Mouse (Mus musculus): ENCODE data around the gene D6Ertd527e. TPM values are rescaled to one million over a fixed set of nuclear protein-coding genes. Genes with fewer than 3 reads are reported as not detected.

The D6Ertd527e gene
- total RNA-seq, 1 experiment from 2014 or later = 0.48 TPM

DNA sequence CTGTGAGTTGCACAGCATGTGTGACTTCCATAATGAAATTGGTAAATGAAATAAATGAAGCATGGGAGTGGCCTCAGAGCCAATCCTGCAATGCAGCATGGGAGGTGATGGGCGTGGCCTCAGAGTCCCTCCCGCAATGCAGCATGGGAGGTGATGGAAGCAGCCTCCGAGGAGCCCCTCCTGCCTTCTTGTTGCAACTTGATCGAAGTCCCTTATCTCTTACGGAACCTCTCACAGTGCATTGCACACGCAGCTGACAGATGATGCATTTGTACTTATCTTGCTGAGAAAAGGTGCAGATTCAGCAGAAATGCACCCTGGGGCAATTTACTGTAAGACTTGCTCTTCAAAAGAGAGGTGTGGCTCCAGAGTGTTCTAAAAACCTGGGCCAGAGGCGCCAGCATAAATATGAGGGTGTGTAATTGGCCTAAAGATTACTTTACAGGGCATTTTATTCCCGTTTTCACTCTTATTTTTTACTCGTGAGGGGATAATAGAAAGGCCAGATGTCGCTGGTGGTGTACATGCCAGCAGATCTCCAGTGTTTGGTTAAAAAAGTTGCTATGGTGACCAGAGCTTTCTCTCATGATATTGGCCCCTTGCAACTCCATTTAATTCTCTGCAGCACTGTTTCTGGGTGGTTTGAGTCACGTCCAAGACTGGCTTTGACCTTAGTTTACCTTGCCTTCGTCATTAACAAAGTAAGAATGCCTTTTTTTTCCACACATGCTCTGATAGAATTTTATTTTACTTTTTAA, 35.4 kb downstream of the D6Ertd527e start:
- ATAC-seq (replicated peaks; ENCODE audit: insufficient number of reproducible peaks, low FRiP score, low TSS enrichment, poor library complexity, severe bottlenecking) = no peak

- no peak for ATAC-seq (replicated peaks; ENCODE audit: insufficient number of reproducible peaks, low FRiP score, low TSS enrichment, poor library complexity, severe bottlenecking)
Measured at GRCm38 (mm10) chr6:87142239-87142638, 37.7 kb downstream of the D6Ertd527e start.

GRCm38 (mm10) chr6:87143594-87143993, 39.0 kb downstream of the D6Ertd527e start:
- ATAC-seq (replicated peaks; ENCODE audit: insufficient number of reproducible peaks, low FRiP score, low TSS enrichment, poor library complexity, severe bottlenecking) = no peak

GRCm38 (mm10) chr6:87147921-87148320, 43.4 kb downstream of the D6Ertd527e start:
- no peak for ATAC-seq (replicated peaks; ENCODE audit: insufficient number of reproducible peaks, low FRiP score, low TSS enrichment, poor library complexity, severe bottlenecking)

DNA sequence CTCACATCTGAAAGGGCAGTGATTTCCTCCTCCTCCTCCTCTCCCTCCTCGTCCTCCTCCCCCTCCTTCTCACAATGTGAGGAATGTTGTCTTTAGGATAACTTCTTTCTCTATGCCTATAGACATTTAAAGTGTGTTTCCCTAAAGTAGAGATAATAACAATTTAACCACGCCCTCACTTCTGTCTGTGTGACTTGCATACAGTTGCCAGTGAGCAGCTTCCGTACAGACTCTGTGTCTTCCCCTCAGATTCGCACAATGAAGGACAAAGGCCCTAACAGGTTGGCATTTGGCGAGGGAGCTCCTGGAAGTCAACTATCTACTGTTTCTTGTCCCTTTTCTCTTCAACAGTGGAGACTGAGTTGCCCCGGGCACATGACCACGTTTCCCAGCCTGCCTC, 45.9 kb downstream of the D6Ertd527e start:
- no peak for ATAC-seq (replicated peaks; ENCODE audit: insufficient number of reproducible peaks, low FRiP score, low TSS enrichment, poor library complexity, severe bottlenecking)

GRCm38 (mm10) chr6:87151427-87151826, 46.9 kb downstream of the D6Ertd527e start:
- no peak for ATAC-seq (replicated peaks; ENCODE audit: insufficient number of reproducible peaks, low FRiP score, low TSS enrichment, poor library complexity, severe bottlenecking)

DNA sequence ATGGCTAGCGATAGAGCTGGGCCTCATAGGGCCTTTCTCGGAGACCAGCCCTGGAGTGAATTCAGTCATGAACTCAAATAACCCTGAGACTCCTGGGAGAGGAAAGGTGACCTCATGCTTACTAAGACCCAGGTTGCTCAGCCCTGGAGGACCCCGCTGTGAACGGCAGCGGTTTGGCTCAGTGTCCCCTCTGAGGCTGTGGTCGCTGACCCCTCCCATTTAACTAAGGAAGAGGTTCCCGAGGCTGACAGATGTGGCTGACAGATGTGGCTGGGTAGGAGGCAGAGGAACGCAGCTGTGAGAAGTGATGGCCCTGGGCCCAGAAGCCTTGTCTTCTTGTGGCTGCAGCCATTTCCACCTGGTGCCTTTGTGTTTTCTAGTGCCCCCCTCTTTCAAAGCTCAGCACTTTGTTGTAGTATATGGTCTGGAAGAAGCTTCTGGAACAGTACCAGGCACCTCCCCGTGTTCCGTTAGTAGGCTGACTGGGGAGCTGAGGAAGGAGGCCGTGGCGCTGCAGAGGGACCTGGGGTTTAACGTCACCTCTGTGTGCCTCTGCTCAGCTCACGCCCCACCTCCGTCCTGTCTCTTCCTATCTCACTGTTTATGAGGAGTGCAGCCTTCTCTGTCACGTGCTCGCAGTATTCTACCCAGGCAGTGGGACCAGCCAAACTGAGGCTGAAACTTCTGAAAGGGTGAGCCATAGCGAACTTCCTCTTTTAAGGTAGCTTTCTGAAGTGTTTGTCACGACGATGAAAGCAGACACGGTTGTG, 48.1 kb downstream of the D6Ertd527e start:
- ATAC-seq (replicated peaks; ENCODE audit: insufficient number of reproducible peaks, low FRiP score, low TSS enrichment, poor library complexity, severe bottlenecking) = peak; percentile 84

DNA sequence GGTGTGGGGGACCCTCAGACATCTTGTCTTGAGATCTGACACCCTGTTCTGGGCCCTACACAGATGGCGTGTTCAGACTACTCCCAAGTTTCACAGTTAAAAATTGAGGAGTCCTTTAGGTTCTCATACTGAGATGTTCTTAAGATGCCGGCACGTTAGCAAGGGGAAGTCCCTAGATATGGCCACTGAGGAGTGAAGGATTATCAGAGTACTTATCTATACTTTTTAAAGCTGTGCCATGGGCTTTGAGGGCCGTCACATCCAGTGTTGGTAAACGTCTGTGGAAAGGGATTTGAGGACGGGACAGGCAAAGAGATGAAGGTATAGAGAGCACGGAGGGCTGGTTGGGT, 48.7 kb downstream of the D6Ertd527e start:
- ATAC-seq (replicated peaks; ENCODE audit: insufficient number of reproducible peaks, low FRiP score, low TSS enrichment, poor library complexity, severe bottlenecking) = peak; percentile 13; the same call in 1 of the 2 replicates

- no peak for ATAC-seq (replicated peaks; ENCODE audit: insufficient number of reproducible peaks, low FRiP score, low TSS enrichment, poor library complexity, severe bottlenecking)
Measured at GRCm38 (mm10) chr6:87153836-87154235, 49.3 kb downstream of the D6Ertd527e start.

DNA sequence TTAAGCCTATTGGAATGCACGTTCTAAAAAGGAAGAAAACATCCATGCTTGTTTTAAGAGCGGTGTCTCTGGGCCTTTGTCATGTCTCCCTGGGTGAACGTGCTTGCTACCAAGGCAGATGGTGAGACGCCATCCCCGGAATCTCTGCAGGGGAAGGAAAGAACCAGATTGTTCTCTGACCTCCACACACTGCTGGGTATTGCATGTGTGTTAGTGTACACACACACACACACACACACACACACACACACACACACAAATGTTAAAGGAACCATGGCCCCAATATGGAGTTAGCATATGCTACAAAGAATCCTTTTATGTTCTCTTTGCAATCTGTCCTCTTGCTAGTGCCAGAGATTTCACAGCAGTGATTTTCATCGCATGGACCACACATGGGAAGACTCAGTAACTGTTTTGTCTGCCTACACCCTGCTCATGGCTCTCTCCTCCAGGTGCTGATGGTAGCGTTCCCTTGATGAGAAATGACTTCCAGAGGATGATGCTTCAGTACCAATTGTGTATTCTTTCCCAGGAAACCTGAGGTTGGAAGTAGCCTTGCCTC, 53.6 kb downstream of the D6Ertd527e start:
- ATAC-seq (replicated peaks; ENCODE audit: insufficient number of reproducible peaks, low FRiP score, low TSS enrichment, poor library complexity, severe bottlenecking) = no peak

GRCm38 (mm10) chr6:87160196-87160595, 55.6 kb downstream of the D6Ertd527e start:
- no peak for ATAC-seq (replicated peaks; ENCODE audit: insufficient number of reproducible peaks, low FRiP score, low TSS enrichment, poor library complexity, severe bottlenecking)

GRCm38 (mm10) chr6:87161391-87162263, 57.1 kb downstream of the D6Ertd527e start:
- ATAC-seq (replicated peaks; ENCODE audit: insufficient number of reproducible peaks, low FRiP score, low TSS enrichment, poor library complexity, severe bottlenecking) = no peak

Other genes with a start within 250 kb of the D6Ertd527e start
- 44.4 to 57.2 TPM (median 44.7 TPM) in 3 replicates for gene Nfu1, start 95.5 kb upstream of the D6Ertd527e start, total RNA-seq (2017)
- 109 to 144 TPM (median 109 TPM) in 3 replicates for gene Gfpt1, start 61.9 kb upstream of the D6Ertd527e start, total RNA-seq (2017)
- 0.43 TPM in 1 of 3 replicates, not detected in the others for gene Antxr1, start 231.1 kb downstream of the D6Ertd527e start, total RNA-seq (2017)
- gene Gkn1, start 246.2 kb downstream of the D6Ertd527e start, total RNA-seq (2017) = not detected in 3 replicates